Mouse (Mus musculus): ENCODE measurements around the gene Cfdp1.

DNA sequence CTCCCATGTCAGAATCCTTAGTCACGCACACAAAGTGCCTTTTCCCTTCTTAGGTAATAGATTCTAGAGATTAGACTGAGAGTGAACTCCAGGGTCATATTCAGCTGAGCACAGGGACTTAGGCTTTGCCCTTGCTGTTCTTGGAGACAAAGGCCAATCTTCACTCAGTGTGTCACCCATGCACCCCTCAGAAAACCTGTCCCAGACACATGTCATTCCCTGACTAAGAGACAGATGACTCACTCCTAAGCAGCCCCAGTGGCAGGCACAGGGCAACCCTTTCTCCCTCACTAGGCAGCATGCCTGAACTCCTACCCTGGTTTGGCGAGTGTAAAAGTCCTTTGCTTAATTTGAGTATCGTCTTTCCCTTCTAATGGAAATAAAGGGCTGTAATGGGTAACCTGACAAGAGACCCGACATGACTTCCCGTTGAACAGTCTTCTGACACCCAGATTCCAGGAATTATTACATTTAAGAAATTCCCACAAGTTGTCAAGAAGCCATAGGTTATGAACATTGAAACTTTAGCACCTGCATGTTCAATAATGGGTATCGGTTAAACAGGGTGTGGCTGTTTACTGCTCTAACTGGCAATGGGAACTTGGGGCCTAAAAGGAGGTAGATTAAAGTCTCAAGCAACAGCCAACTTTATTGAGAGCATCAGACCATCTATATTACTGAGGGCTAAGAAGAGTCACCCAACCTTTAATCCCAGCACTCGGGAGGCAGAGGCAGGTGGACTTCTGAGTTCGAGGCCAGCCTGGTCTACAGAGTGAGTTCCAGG is 106.0 kb downstream of the Cfdp1 start:
- TF ChIP-seq GATA1 (IDR thresholded peaks at IDR 0.05; ENCODE audit: borderline replicate concordance, low read length), result no peak
- no peak for TF ChIP-seq FLI1 (IDR thresholded peaks at IDR 0.05; ENCODE audit: low read length)

Data from megakaryocyte, embryonic 14.5 days (primary cell).